Mouse (Mus musculus) central nervous system, embryonic 18 days (tissue): Measurements from ENCODE around the gene Canx. TPM values are rescaled to one million over a fixed set of nuclear protein-coding genes. Genes with fewer than 3 reads are reported as not detected.

Experiments
- polyA plus RNA-seq: library from polyadenylated mRNA; depleted of rRNA; stranded (reverse); fragments of >200 nt; gene quantifications from 2 replicates; pipeline ENCODE4 v1.2.3, GENCODE M21; 2012; rRNA removed

The Canx gene
- polyA plus RNA-seq, result 188 and 210 TPM in 2 replicates

GRCm38 (mm10) chr11:50325496-50326301, at the start of gene Canx:
Canx (minus strand) TSS chr11:50325673.

GRCm38 (mm10) chr11:50354162-50354561, 28.7 kb upstream of the Canx start, which contains the start of gene Cby3:
Cby3 (plus strand) TSS chr11:50354462.

GRCm38 (mm10) chr11:50292190-50292855, 33.1 kb downstream of the Canx start, which contains the start of gene Maml1:
Maml1 (minus strand) TSS chr11:50292311.

Other genes starting within 250 kb of the Canx start
- 40.6 and 41.1 TPM in 2 replicates for gene Tbc1d9b, start 194.3 kb downstream of the Canx start, polyA plus RNA-seq
- gene Mrnip, start 151.2 kb downstream of the Canx start, polyA plus RNA-seq, result 32.8 and 33.6 TPM in 2 replicates
- 237 and 250 TPM in 2 replicates for gene Sqstm1, start 114.8 kb downstream of the Canx start, polyA plus RNA-seq
- gene Mgat4b, start 114.8 kb downstream of the Canx start, polyA plus RNA-seq, result 79.9 and 93.1 TPM in 2 replicates
- gene Ltc4s, start 87.1 kb downstream of the Canx start, polyA plus RNA-seq, result 5.1 and 5.4 TPM in 2 replicates
- 8.4 and 8.9 TPM in 2 replicates for gene Maml1, start 33.4 kb downstream of the Canx start, polyA plus RNA-seq
- gene Cby3, start 28.8 kb upstream of the Canx start, polyA plus RNA-seq, result 0.41 and 0.76 TPM in 2 replicates
- 504 and 525 TPM in 2 replicates for gene Hnrnph1, start 51.3 kb upstream of the Canx start, polyA plus RNA-seq
- 24.1 and 24.5 TPM in 2 replicates for gene Rufy1, start 105.5 kb upstream of the Canx start, polyA plus RNA-seq